Mouse (Mus musculus): ENCODE measurements around the gene Olfr1347.

DNA sequence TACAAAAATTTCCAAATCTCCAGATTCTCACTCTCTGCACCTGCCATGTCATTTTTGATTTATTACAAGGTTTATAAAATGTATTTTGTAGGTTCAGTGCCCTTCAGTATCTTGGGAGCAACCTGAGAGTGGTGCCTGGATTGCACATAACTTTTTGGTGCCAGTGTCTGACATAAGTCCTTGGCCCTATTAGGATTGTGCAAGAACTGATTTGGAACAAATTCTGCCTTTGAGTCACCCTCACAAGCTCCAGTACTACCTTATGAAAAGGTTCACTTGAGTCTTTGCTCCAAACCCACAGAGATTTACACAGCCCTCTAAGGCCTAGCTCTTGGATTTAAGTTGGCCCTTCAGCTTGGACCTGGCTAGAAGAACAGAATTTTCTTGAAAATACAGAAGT, 32.6 kb downstream of the Olfr1347 start, which contains the start of gene Olfr1346:
- TF ChIP-seq POLR2A (IDR thresholded peaks at IDR 0.05; ENCODE audit: low read depth, low read length) (no peak), CTCF (IDR thresholded peaks at IDR 0.05; ENCODE audit: borderline replicate concordance, insufficient read depth, low read length) (no peak)
